8 mouse cellular contexts compared by ENCODE assay signal in the genomic region with DNA sequence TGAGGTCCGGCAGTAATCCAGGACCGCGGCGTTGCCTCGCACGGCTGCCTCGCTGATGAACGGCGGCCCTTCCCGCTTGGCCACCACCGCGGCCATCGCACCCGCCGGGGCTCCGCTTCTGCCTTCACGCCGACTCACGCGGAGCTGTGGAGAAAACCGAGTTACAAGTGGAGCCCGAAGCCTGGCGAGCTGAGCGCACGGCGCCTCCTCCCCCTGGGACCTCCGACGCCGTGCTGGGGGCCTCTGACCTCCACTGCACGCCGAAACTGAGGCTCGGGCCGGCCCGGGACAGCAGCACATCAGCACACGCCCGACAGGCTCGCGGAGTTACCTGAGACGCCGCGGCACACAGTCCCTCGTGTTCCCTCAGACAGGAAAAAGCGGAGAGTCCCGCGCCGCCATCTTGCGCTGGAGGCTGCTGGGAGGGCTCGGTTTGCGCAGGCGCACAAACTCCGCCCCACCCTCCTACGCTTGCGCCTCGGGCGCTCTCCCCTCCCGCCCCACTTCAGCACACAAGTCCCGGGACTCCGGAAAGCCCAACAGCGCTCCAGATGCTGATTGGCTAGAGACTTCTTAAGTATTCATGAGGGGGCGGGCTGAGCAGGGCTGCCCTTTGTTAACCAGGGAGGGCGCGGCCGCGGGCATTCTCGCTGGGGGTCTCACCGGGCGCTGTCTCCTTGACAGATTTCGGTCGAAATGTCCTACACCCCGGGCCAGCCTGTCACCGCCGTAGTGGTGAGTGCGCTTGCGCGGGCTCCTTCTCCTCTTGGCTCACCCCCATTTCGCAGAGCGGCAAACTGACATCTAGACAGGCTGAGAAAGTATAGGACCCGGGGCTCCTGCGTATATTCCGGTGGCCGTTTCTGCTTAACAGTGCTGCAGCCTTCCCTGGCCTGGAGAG. TPM values are rescaled to one million over a fixed set of nuclear protein-coding genes. Genes with fewer than 3 reads are reported as not detected.
DNase-seq lines count a peak whose midpoint lies in the region; ATAC-seq lines count a peak whose summit lies in the region.

A gene (minus strand): TSS at position 430 of the 901 bp plus-strand sequence.
A gene (plus strand): TSS at position 476 of the 901 bp plus-strand sequence.

- H3K27me3 ChIP-seq in intestine, embryonic 14.5 days (replicated peaks; ENCODE audit: control insufficient read depth, insufficient read depth, low read length): no peaks in the 10 kb centered on the region

- intact Hi-C loops in left cerebral cortex, postnatal 14 days (cut with DNase I): no loop called here

- peak within 1 kb of the TSS; percentile 91 for H3K4me3 ChIP-seq in intestine, embryonic 14.5 days (ENCODE audit: low read depth, low read length)

- peaks cover 25% of the 10 kb centered on the region for H3K36me3 ChIP-seq in intestine, embryonic 14.5 days (ENCODE audit: control insufficient read depth, insufficient read depth, low read length)

- H3K9me3 ChIP-seq in intestine, embryonic 14.5 days (ENCODE audit: control insufficient read depth, low read length): no peaks in the 10 kb centered on the region

- ATAC-seq in intestine, embryonic 14.5 days (replicated peaks; ENCODE audit: low FRiP score, low TSS enrichment, low read depth): peak; percentile 96

- DNase-seq in adrenal gland, adult (ENCODE audit: inconsistent age in 2 of 2, low spot score in 1 of 2): peak; percentile 98
- DNase-seq in embryo, embryonic 10.5 days (ENCODE audit: low spot score): peak; percentile 99
- peak; percentile 98 for DNase-seq in gastrocnemius, postnatal 25 days
- peak; percentile 94 for DNase-seq in intestine, embryonic 14.5 days (ENCODE audit: low spot score)
- peak; percentile 96 to 97 for DNase-seq in left cerebral cortex, postnatal 14 days (ENCODE audit: low spot score in 2 of 2)
- DNase-seq in mesoderm, embryonic 11.5 days (ENCODE audit: low read depth, low spot score): peak; percentile 99
- peak; percentile 93 for DNase-seq in right cerebral cortex, postnatal 36 days (ENCODE audit: low spot score in 2 of 2)
- DNase-seq in yolk sac, embryonic 10.5 days (ENCODE audit: low spot score): peak; percentile 96

- under 1% methylated on average over 80 of the region's 81 CpGs for WGBS in intestine, embryonic 14.5 days

- H3K27ac ChIP-seq in intestine, embryonic 14.5 days (ENCODE audit: low read depth): peak within 1 kb of the TSS; percentile 97

- peak within 1 kb of the TSS; percentile 88 for H3K9ac ChIP-seq in intestine, embryonic 14.5 days (ENCODE audit: low read length)

- H3K4me2 ChIP-seq in intestine, embryonic 14.5 days (ENCODE audit: low read length): peak within 1 kb of the TSS; percentile 93

- peaks cover 28% of the 10 kb centered on the region for H3K4me1 ChIP-seq in intestine, embryonic 14.5 days (replicated peaks; ENCODE audit: control insufficient read depth, insufficient read depth, low read length)

RNA-seq across cellular contexts. Expression of the first gene that starts in this region (rescaled TPM):
- 10 to 100 TPM; 77.8 to 87.8 TPM for total RNA-seq in gastrocnemius, postnatal 25 days (2021)
- polyA plus RNA-seq in intestine, embryonic 14.5 days (2014; fragmentation: Nextera tagmentation; extraction: Ambion mirVana): 123 and 130 TPM in 2 replicates
- total RNA-seq in left cerebral cortex, postnatal 14 days (2021): 10 to 100 TPM; 67.0 to 70.3 TPM

RNA-seq across cellular contexts. Expression of the second gene that starts in this region (rescaled TPM):
- total RNA-seq in gastrocnemius, postnatal 25 days (2021): 10 to 100 TPM; 10.1 to 15.2 TPM
- 233 and 258 TPM in 2 replicates for polyA plus RNA-seq in intestine, embryonic 14.5 days (2014; fragmentation: Nextera tagmentation; extraction: Ambion mirVana)
- total RNA-seq in left cerebral cortex, postnatal 14 days (2021): 10 to 100 TPM; 14.5 to 16.3 TPM

Comparison
In these comparisons a context has a peak if more than half of its experiments do, and no peak if none do; other contexts are left out.
1. Peak in every context shown above with its lines: DNase-seq, ATAC-seq, H3K4me3 ChIP-seq and H3K27ac ChIP-seq.